In genomic region chr3:54587127-54587995, GRCm38 (mm10) we compare ENCODE assay signal across 11 mouse cellular contexts.
A peak's percentile ranks its signal among the peaks of the same experiment; 100 is the strongest.
DNase-seq lines count a peak whose midpoint lies in the region; ATAC-seq and TF ChIP-seq lines count a peak whose summit lies in the region.
"Had no signal": no experiment of that assay in that cellular context is flagged by ENCODE, and none has a peak within 500 bp of the region (broad histone marks: within the 10 kb centered on the region; RNA-seq: fewer than 3 reads in every experiment).

No protein-coding gene starts in this region.

- DNase-seq in hindbrain, embryonic 14.5 days (ENCODE audit: low spot score) = peak; percentile 32
- no peak for DNase-seq in hindbrain, embryonic 10.5 days (ENCODE audit: low spot score)
- DNase-seq in Patski (ENCODE audit: low read depth, low spot score) = peak; percentile 22
- DNase-seq in forelimb bud, embryonic 11.5 days (ENCODE audit: low read depth, low spot score) = peak; percentile 70
- DNase-seq in B cell, adult 2 months = no peak
- no peak for DNase-seq in adrenal gland, postnatal 14 days
- DNase-seq in urinary bladder, postnatal 10 days (ENCODE audit: low spot score) = no peak
- DNase-seq: heart, postnatal 4 days; lung, postnatal 14 days; thymus, postnatal 25 days had no signal

- WGBS in hindbrain, embryonic 14.5 days = 79% methylated on average over 21 of the region's 21 CpGs
- 84% methylated on average over 21 of the region's 21 CpGs for WGBS in hindbrain, embryonic 10.5 days
- 63% methylated on average over 21 of the region's 21 CpGs for WGBS in neural tube, embryonic 14.5 days

- no peaks in the 10 kb centered on the region for H3K27me3 ChIP-seq in hindbrain, embryonic 14.5 days (ENCODE audit: control insufficient read depth, insufficient read depth, low read length)
- no peaks in the 10 kb centered on the region for H3K27me3 ChIP-seq in hindbrain, embryonic 10.5 days (ENCODE audit: insufficient read depth, poor library complexity, severe bottlenecking)
- H3K27me3 ChIP-seq in Patski = no peaks in the 10 kb centered on the region
- no peaks in the 10 kb centered on the region for H3K27me3 ChIP-seq in neural tube, embryonic 14.5 days (ENCODE audit: control insufficient read depth, insufficient read depth, low read length)

- H3K4me1 ChIP-seq in hindbrain, embryonic 14.5 days (replicated peaks; ENCODE audit: control insufficient read depth, insufficient read depth, low read length) = no peaks in the 10 kb centered on the region
- no peaks in the 10 kb centered on the region for H3K4me1 ChIP-seq in hindbrain, embryonic 10.5 days (replicated peaks)
- H3K4me1 ChIP-seq in neural tube, embryonic 14.5 days (ENCODE audit: control insufficient read depth, insufficient read depth, low read length) = no peaks in the 10 kb centered on the region

- no peak overlapping the region for H3K9ac ChIP-seq in hindbrain, embryonic 14.5 days
- H3K9ac ChIP-seq in neural tube, embryonic 14.5 days (replicated peaks; ENCODE audit: low read depth, low read length) = no peak overlapping the region

- POLR2A ChIA-PET in Patski (lab: Charles Lee) = no interaction called here

- H3K9me3 ChIP-seq in hindbrain, embryonic 14.5 days (ENCODE audit: control insufficient read depth, low read length) = no peaks in the 10 kb centered on the region
- no peaks in the 10 kb centered on the region for H3K9me3 ChIP-seq in hindbrain, embryonic 10.5 days
- no peaks in the 10 kb centered on the region for H3K9me3 ChIP-seq in neural tube, embryonic 14.5 days (ENCODE audit: control insufficient read depth, low read length)

- in situ Hi-C loops in Patski (cut with MboI; ENCODE audit: low pct_unique_long_range_greater_than_20kb) = no loop called here

- CTCF ChIA-PET in Patski (lab: Charles Lee) = no interaction called here

- H3K4me2 ChIP-seq in hindbrain, embryonic 14.5 days (replicated peaks) = no peak overlapping the region
- no peak overlapping the region for H3K4me2 ChIP-seq in neural tube, embryonic 14.5 days (ENCODE audit: low read depth, low read length)

- H3K4me3 ChIP-seq in hindbrain, embryonic 14.5 days (replicated peaks; ENCODE audit: low read length) = no peak overlapping the region
- no peak overlapping the region for H3K4me3 ChIP-seq in hindbrain, embryonic 10.5 days
- no peak overlapping the region for H3K4me3 ChIP-seq in neural tube, embryonic 14.5 days (ENCODE audit: low read depth, low read length)

- no peak overlapping the region for H3K27ac ChIP-seq in hindbrain, embryonic 14.5 days
- H3K27ac ChIP-seq in hindbrain, embryonic 10.5 days = no peak overlapping the region
- no peak overlapping the region for H3K27ac ChIP-seq in neural tube, embryonic 14.5 days (ENCODE audit: low read depth, low read length)

- TF ChIP-seq CTCF in Patski (IDR thresholded peaks at IDR 0.05) = no peak

- H3K36me3 ChIP-seq in hindbrain, embryonic 14.5 days (replicated peaks; ENCODE audit: control insufficient read depth, insufficient read depth) = no peaks in the 10 kb centered on the region
- no peaks in the 10 kb centered on the region for H3K36me3 ChIP-seq in hindbrain, embryonic 10.5 days
- no peaks in the 10 kb centered on the region for H3K36me3 ChIP-seq in neural tube, embryonic 14.5 days (ENCODE audit: control insufficient read depth, insufficient read depth, low read length)

- ATAC-seq in hindbrain, embryonic 14.5 days (ENCODE audit: low FRiP score) = no peak
- ATAC-seq in Patski = peak; percentile 39
- peak; percentile 54; the same call in 1 of the 2 replicates for ATAC-seq in neural tube, embryonic 14.5 days (ENCODE audit: low read depth)

Comparison
In these comparisons a context has a peak if more than half of its experiments do, and no peak if none do; other contexts are left out.
1. DNase-seq: peak in hindbrain, embryonic 14.5 days (single experiment), Patski (single experiment) and forelimb bud, embryonic 11.5 days (single experiment); none in hindbrain, embryonic 10.5 days (single experiment), B cell, adult 2 months (0 of 2), adrenal gland, postnatal 14 days (single experiment) and urinary bladder, postnatal 10 days (single experiment).